Mouse (Mus musculus) limb, embryonic 13.5 days (tissue): Measurements from ENCODE around the gene Ddr2. TPM values are rescaled to one million over a fixed set of nuclear protein-coding genes. Genes with fewer than 3 reads are reported as not detected.

Source experiments
- ATAC-seq: fragments of 200-750 bp; cut with Nextera tagmentation; 2 replicates; pipeline ENCODE4 v1.8.0; 2017; ENCODE audit warnings: low read depth, moderate number of reproducible peaks, moderate TSS enrichment; ENCODE audit not compliant: low FRiP score
- H3K27ac ChIP-seq: fragments of 300-500 bp; sonication (generic); 2 replicates; pipeline ENCODE4 v1.5.1; 2015; ENCODE audit warnings: inconsistent platforms, mild to moderate bottlenecking, moderate library complexity
- H3K27me3 ChIP-seq: fragments of 300-500 bp; sonication (generic); 2 replicates; pipeline ENCODE4 v1.6.1; 2015; ENCODE audit warnings: mild to moderate bottlenecking, inconsistent platforms
- H3K36me3 ChIP-seq: fragments of 300-500 bp; sonication (generic); 2 replicates; pipeline ENCODE4 v1.6.1; 2015; ENCODE audit warnings: inconsistent platforms, mild to moderate bottlenecking, moderate library complexity
- H3K4me1 ChIP-seq: fragments of 300-500 bp; sonication (generic); 2 replicates; pipeline ENCODE4 v1.6.1; 2015; ENCODE audit warnings: inconsistent platforms
- H3K4me2 ChIP-seq: fragments of 300-500 bp; sonication (generic); replicated peaks from 2 replicates; pipeline ENCODE4 v1.6.1; 2015; ENCODE audit warnings: inconsistent platforms, mild to moderate bottlenecking, moderate library complexity
- H3K4me3 ChIP-seq: fragments of 300-500 bp; sonication (generic); 2 replicates; pipeline ENCODE4 v1.5.1; 2015; ENCODE audit warnings: moderate library complexity, mild to moderate bottlenecking, inconsistent platforms
- H3K9ac ChIP-seq: fragments of 300-500 bp; sonication (generic); 2 replicates; pipeline ENCODE4 v1.6.1; 2015; ENCODE audit warnings: mild to moderate bottlenecking, inconsistent platforms
- H3K9me3 ChIP-seq: fragments of 300-500 bp; sonication (generic); 2 replicates; pipeline ENCODE4 v1.6.1; 2016; ENCODE audit warnings: inconsistent platforms
- WGBS: fragments of 180-500 bp; shearing (Covaris S2); methylation state at CpG from one replicate; pipeline ENCODE4 v1.1.7; 2015; 5-methylcytosine and 5-hydroxymethylcytosine counted together
- polyA plus RNA-seq: library from polyadenylated mRNA; unstranded; fragments of >200 nt; fragmentation: Nextera tagmentation; extraction: Ambion mirVana; gene quantifications from 2 replicates; pipeline ENCODE4 v1.2.1, GENCODE M21; 2015

Ddr2 gene
- polyA plus RNA-seq, 1 experiment from 2014 or later = 122 TPM

GRCm38 (mm10) chr1:170056214-170056613 is 54.3 kb downstream of the Ddr2 start:
- Histone ChIP-seq H3K27me3 (no peaks in the 10 kb centered on the region), H3K9me3 (peaks cover 8% of the 10 kb centered on the region; the same call in 1 of the 2 replicates), H3K36me3 (peaks cover 17% of the 10 kb centered on the region), H3K4me3 (no peak overlapping the region), H3K27ac (0 out of 2 replicates have a peak overlapping the region, but pooled peaks have one; percentile 39), H3K4me1 (peaks cover 49% of the 10 kb centered on the region), H3K9ac (no peak overlapping the region), H3K4me2 (no peak overlapping the region)
- 48% methylated on average over 6 of the region's 6 CpGs for WGBS
- ATAC-seq = peak; percentile 39; the same call in 1 of the 2 replicates

DNA sequence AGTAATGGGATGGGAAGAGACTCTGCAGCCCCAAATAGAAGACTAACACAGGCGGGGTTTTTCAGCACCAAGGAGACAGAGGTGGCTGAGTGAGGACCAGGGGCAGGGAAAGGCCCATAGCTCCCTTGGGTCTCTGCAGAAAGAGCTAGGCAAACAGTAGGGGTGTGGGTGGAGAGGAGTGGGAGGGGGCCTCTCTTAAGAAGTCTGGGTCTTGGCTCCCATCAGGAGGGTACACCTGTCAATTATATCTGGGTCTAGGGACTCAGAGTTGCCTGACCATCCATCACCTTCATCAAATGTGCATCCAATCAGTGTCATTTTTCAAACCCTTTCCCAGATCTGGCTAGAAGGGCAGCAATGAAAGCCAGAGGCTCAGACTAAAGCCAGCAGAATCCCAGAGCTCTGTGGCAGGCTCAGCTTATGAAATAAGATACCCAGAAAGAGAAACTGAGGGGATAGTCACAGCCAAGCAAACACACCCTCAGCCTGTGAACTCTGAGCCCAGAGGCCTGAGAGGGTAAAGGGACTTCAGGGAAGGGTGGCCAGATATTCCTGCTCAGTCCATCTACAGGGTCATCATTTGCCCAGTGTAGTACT is 58.0 kb downstream of the Ddr2 start:
- H3K4me2 ChIP-seq = no peak overlapping the region
- no peak overlapping the region for H3K4me3 ChIP-seq
- H3K4me1 ChIP-seq = peaks cover 46% of the 10 kb centered on the region
- 0 out of 2 replicates have a peak, but pooled peaks have one; percentile 25 for ATAC-seq
- no peaks in the 10 kb centered on the region for H3K9me3 ChIP-seq
- H3K36me3 ChIP-seq = no peaks in the 10 kb centered on the region
- no peaks in the 10 kb centered on the region for H3K27me3 ChIP-seq
- H3K9ac ChIP-seq = no peak overlapping the region
- peak overlapping the region; percentile 34; the same call in 1 of the 2 replicates for H3K27ac ChIP-seq
- WGBS = 77% methylated on average over 1 of the region's 1 CpGs

GRCm38 (mm10) chr1:170051631-170052177 is 58.9 kb downstream of the Ddr2 start:
- Histone ChIP-seq H3K4me3 (no peak overlapping the region), H3K4me1 (peaks cover 37% of the 10 kb centered on the region), H3K36me3 (no peaks in the 10 kb centered on the region), H3K9me3 (no peaks in the 10 kb centered on the region), H3K27me3 (no peaks in the 10 kb centered on the region), H3K9ac (no peak overlapping the region), H3K4me2 (no peak overlapping the region), H3K27ac (no peak overlapping the region)
- 59% methylated on average over 5 of the region's 5 CpGs for WGBS
- ATAC-seq = no peak

- no peak for ATAC-seq
- no peaks in the 10 kb centered on the region for H3K27me3 ChIP-seq
- no peak overlapping the region for H3K4me3 ChIP-seq
- no peaks in the 10 kb centered on the region for H3K36me3 ChIP-seq
- no peaks in the 10 kb centered on the region for H3K9me3 ChIP-seq
- H3K4me1 ChIP-seq = peaks cover 21% of the 10 kb centered on the region
- 64% methylated on average over 4 of the region's 4 CpGs for WGBS
- H3K4me2 ChIP-seq = no peak overlapping the region
- H3K27ac ChIP-seq = no peak overlapping the region
- H3K9ac ChIP-seq = no peak overlapping the region
Measured at GRCm38 (mm10) chr1:170048434-170048833, 62.1 kb downstream of the Ddr2 start.

DNA sequence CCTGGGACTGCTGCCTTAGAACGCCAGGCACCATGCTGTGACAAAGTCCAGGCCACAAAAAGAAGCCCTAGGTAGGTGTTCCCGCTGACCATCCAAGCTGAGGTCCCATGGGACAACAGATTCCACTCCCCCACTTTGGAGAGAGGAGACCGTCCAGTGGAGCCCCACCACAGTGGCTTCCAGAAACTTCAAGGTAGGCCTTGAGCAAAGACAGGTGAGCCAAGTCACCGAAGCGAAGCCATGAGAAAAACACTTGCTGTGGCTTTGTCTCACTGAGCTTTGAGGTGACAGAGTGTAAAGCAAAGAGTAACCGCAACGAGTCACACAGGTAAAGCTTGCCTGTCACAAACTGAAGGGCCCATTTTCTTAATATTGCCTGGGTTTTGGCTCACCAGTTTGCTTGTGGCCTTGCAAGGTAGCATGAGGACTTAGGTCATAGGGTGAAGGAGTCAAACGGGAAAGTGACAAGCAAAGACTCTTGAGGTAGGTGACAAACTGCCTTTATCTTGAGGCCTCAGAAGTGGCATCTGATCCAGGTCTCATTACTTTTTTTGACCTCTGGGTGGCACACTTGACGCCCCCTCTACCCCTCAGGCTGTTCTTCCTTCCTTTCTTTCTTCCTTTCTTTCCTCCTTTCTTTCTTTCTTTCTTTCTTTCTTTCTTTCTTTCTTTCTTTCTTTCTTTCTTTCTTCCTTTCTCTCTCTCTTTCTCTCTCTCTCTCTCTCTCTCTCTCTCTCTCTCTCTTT is 65.7 kb downstream of the Ddr2 start:
- H3K9me3 ChIP-seq = no peaks in the 10 kb centered on the region
- no peaks in the 10 kb centered on the region for H3K4me1 ChIP-seq
- 74% methylated on average over 9 of the region's 9 CpGs for WGBS
- no peak overlapping the region for H3K9ac ChIP-seq
- no peak overlapping the region for H3K27ac ChIP-seq
- no peak overlapping the region for H3K4me2 ChIP-seq
- H3K4me3 ChIP-seq = no peak overlapping the region
- 0 out of 2 replicates have a peak, but pooled peaks cover 3% of the 10 kb centered on the region for H3K36me3 ChIP-seq
- no peak for ATAC-seq
- H3K27me3 ChIP-seq = no peaks in the 10 kb centered on the region

DNA sequence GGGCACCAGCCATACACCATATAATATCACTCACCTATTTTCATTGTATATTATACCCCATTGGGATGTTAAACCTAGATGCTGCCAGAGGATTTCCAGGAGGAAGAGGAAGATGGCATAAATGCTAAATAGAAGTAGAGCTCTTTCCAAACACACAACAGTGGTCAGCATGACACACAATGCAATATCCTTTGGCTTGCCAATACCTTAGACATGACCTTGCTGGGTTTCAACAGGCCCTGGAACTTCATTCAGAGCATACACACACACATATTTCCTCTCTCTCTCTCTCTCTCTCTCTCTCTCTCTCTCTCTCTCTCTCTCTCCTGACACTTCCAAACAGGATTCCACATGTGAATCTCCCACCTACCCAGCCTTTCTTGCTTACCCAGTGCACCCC is 66.8 kb downstream of the Ddr2 start:
- H3K4me2 ChIP-seq = no peak overlapping the region
- ATAC-seq = no peak
- H3K36me3 ChIP-seq = 0 out of 2 replicates have a peak, but pooled peaks cover 3% of the 10 kb centered on the region

DNA sequence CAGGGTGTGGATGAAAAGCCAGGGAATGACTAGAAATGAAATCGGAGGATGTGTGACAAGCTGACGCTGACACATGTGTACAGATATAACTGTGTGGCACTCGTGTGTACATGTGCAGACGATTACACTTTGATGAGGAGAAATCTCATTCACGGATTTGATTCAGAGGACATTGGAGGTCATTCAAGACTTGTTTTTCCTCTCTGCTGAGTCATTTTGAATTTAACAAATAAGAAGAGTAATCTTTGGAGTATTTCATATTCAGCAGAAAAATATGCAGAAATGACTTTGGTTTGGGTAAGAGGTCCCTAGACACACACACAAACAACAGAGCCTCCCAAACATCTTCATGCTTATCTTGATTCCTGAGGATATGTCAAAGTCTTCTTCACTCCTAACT is 67.6 kb downstream of the Ddr2 start:
- no peaks in the 10 kb centered on the region for H3K4me1 ChIP-seq
- ATAC-seq = no peak
- no peak overlapping the region for H3K27ac ChIP-seq
- no peaks in the 10 kb centered on the region for H3K9me3 ChIP-seq
- H3K4me3 ChIP-seq = no peak overlapping the region
- 83% methylated on average over 5 of the region's 5 CpGs for WGBS
- H3K27me3 ChIP-seq = no peaks in the 10 kb centered on the region
- H3K4me2 ChIP-seq = no peak overlapping the region
- no peak overlapping the region for H3K9ac ChIP-seq
- 0 out of 2 replicates have a peak, but pooled peaks cover 3% of the 10 kb centered on the region for H3K36me3 ChIP-seq

More for the DNA sequence above, 66.8 kb downstream of the Ddr2 start:
- H3K27me3 ChIP-seq = no peaks in the 10 kb centered on the region
- H3K9me3 ChIP-seq = no peaks in the 10 kb centered on the region
- H3K4me3 ChIP-seq = no peak overlapping the region
- no peaks in the 10 kb centered on the region for H3K4me1 ChIP-seq
- no peak overlapping the region for H3K27ac ChIP-seq
- H3K9ac ChIP-seq = no peak overlapping the region

DNA sequence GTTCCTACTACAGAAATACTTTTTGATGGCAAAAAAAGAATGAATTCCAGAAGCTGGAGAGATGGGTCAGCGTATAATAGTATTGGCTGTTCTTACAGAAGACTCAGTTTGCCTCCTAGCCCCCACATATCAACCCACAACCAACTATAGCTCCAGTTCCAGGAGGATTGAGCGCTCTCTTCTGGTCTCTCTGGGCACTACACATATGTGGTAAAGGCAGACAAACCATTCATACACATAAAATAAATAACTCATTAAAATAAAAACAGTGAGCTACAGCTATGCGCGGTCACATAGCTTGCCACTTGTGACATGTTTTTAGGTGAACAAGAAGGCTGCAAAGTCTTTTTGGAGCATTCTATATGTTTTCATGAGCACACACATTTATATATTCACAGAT is 71.2 kb downstream of the Ddr2 start:
- Histone ChIP-seq H3K36me3 (peaks cover 17% of the 10 kb centered on the region), H3K4me1 (no peaks in the 10 kb centered on the region), H3K9ac (no peak overlapping the region), H3K9me3 (no peaks in the 10 kb centered on the region), H3K27me3 (no peaks in the 10 kb centered on the region), H3K27ac (no peak overlapping the region), H3K4me3 (no peak overlapping the region), H3K4me2 (no peak overlapping the region)
- no peak for ATAC-seq
- 76% methylated on average over 4 of the region's 4 CpGs for WGBS

DNA sequence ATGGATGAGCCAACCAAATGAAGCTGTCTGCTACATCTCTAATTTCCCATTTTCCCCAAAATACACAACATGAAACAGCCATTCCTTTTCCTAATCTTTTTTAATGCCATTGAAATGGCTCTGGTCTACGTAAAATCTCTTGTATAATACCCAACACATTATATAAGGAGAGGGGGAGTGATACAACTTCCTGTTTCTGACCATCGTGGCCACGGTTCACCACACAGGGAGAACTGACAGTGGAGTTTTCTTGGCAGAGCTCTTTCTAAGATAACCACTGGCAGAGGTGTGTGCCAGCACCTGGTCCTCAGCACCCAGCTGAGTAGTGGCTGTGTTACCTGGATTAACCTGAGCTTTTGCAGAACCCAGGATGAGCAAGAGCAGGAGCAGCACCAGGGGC is 75.0 kb downstream of the Ddr2 start:
- no peak overlapping the region for H3K4me3 ChIP-seq
- H3K27ac ChIP-seq = no peak overlapping the region
- no peaks in the 10 kb centered on the region for H3K4me1 ChIP-seq
- H3K9ac ChIP-seq = no peak overlapping the region
- H3K4me2 ChIP-seq = no peak overlapping the region
- no peaks in the 10 kb centered on the region for H3K27me3 ChIP-seq
- WGBS = 84% methylated on average over 3 of the region's 3 CpGs
- ATAC-seq = no peak
- peaks cover 21% of the 10 kb centered on the region for H3K36me3 ChIP-seq
- no peaks in the 10 kb centered on the region for H3K9me3 ChIP-seq

DNA sequence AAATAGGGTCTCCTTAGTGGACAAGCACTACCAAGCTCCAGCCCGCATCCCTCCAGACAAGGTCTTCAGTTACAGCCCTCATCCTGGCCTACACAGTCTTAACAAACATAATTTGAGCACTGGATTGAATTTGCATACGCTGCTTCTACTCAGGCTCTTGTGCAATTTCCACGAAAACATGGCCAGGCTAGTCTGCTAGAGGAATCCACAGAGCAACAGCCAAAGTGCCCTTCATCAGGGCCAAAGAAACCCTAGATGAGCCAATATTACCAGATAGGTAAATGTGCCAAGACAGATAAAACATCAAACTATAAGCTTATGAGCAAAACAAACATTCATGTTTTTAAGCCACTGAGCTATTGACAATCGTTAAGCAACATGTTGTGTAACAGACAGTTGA is 75.6 kb downstream of the Ddr2 start:
- Histone ChIP-seq H3K36me3 (peaks cover 26% of the 10 kb centered on the region), H3K27ac (no peak overlapping the region), H3K9me3 (no peaks in the 10 kb centered on the region), H3K4me2 (no peak overlapping the region), H3K4me1 (no peaks in the 10 kb centered on the region), H3K9ac (no peak overlapping the region), H3K4me3 (no peak overlapping the region), H3K27me3 (no peaks in the 10 kb centered on the region)
- ATAC-seq = no peak
- WGBS = 95% methylated on average over 4 of the region's 4 CpGs

- H3K27me3 ChIP-seq = no peaks in the 10 kb centered on the region
- ATAC-seq = no peak
- H3K9ac ChIP-seq = no peak overlapping the region
- H3K4me1 ChIP-seq = no peaks in the 10 kb centered on the region
- 88% methylated on average over 3 of the region's 3 CpGs for WGBS
- H3K36me3 ChIP-seq = peaks cover 39% of the 10 kb centered on the region
- no peak overlapping the region for H3K4me2 ChIP-seq
- H3K9me3 ChIP-seq = peaks cover 5% of the 10 kb centered on the region; the same call in 1 of the 2 replicates
- no peak overlapping the region for H3K4me3 ChIP-seq
- no peak overlapping the region for H3K27ac ChIP-seq
Measured at GRCm38 (mm10) chr1:170031656-170032055, 78.9 kb downstream of the Ddr2 start.

GRCm38 (mm10) chr1:170014784-170015183 is 95.8 kb downstream of the Ddr2 start:
- H3K36me3 ChIP-seq = peaks cover 64% of the 10 kb centered on the region

More at GRCm38 (mm10) chr1:170014784-170015183, 95.8 kb downstream of the Ddr2 start:
- no peaks in the 10 kb centered on the region for H3K4me1 ChIP-seq
- H3K27ac ChIP-seq = no peak overlapping the region
- peaks cover 45% of the 10 kb centered on the region for H3K9me3 ChIP-seq
- ATAC-seq = no peak
- no peaks in the 10 kb centered on the region for H3K27me3 ChIP-seq
- no peak overlapping the region for H3K4me2 ChIP-seq
- WGBS = 94% methylated on average over 3 of the region's 3 CpGs
- no peak overlapping the region for H3K9ac ChIP-seq
- H3K4me3 ChIP-seq = no peak overlapping the region
